Mouse (Mus musculus): Measurements from ENCODE around the gene Efcab5.
"Not testable (repeated sequence)": the region's sequence is repeated elsewhere in the genome, so short reads cannot be mapped to it uniquely, and the experiment has no call there.

Efcab5 gene

GRCm38 (mm10) chr11:77096991-77097390 lies 91.8 kb downstream of the Efcab5 start:
- in situ Hi-C loops (cut with MseI, MboI) = no loop called here

GRCm38 (mm10) chr11:77096581-77096980 lies 92.2 kb downstream of the Efcab5 start:
- in situ Hi-C loops (cut with MseI, MboI) = no loop called here

GRCm38 (mm10) chr11:77095206-77095605 lies 93.6 kb downstream of the Efcab5 start:
- in situ Hi-C loops (cut with MseI, MboI) = no loop called here

- in situ Hi-C loops (cut with MseI, MboI) = loop anchor here in 1 of 2 experiments (5.0 kb wide), 1 partner anchor 97 kb away; the partner anchor contains the start of gene Slc6a4
Observed at GRCm38 (mm10) chr11:77094136-77094535, 94.6 kb downstream of the Efcab5 start.

- in situ Hi-C loops (cut with MseI, MboI) = loop anchor here in 1 of 2 experiments (5.0 kb wide), 1 partner anchor 96 kb away; the partner anchor contains the start of gene Slc6a4
Observed at GRCm38 (mm10) chr11:77093208-77093607, 95.6 kb downstream of the Efcab5 start.

GRCm38 (mm10) chr11:77089162-77089561 lies 99.6 kb downstream of the Efcab5 start:
- in situ Hi-C loops (cut with MseI, MboI) = no loop called here

GRCm38 (mm10) chr11:77087004-77087403 lies 101.8 kb downstream of the Efcab5 start:
- in situ Hi-C loops (cut with MseI, MboI) = no loop called here

- in situ Hi-C loops (cut with MseI, MboI) = loop anchor here in 1 of 2 experiments (5.0 kb wide), 1 partner anchor 87 kb away; the partner anchor contains the start of gene Slc6a4
Observed at GRCm38 (mm10) chr11:77084001-77084682, 104.6 kb downstream of the Efcab5 start.

- in situ Hi-C loops (cut with MseI, MboI) = no loop called here
Observed at GRCm38 (mm10) chr11:77079361-77079760, 109.4 kb downstream of the Efcab5 start.

GRCm38 (mm10) chr11:77078273-77079134 lies 110.3 kb downstream of the Efcab5 start, which contains the start of gene Nsrp1:
Gene Nsrp1 (minus strand): TSS chr11:77078435.
- in situ Hi-C loops (cut with MseI, MboI) = no loop called here

GRCm38 (mm10) chr11:77077792-77078191 lies 111.0 kb downstream of the Efcab5 start:
- in situ Hi-C loops (cut with MseI, MboI) = no loop called here

- in situ Hi-C loops (cut with MseI, MboI) = not testable (repeated sequence)
Observed at GRCm38 (mm10) chr11:77077331-77077730, 111.4 kb downstream of the Efcab5 start.

GRCm38 (mm10) chr11:77070721-77071120 lies 118.0 kb downstream of the Efcab5 start:
- in situ Hi-C loops (cut with MseI, MboI) = no loop called here

GRCm38 (mm10) chr11:77068825-77069224 lies 119.9 kb downstream of the Efcab5 start:
- in situ Hi-C loops (cut with MseI, MboI) = no loop called here

GRCm38 (mm10) chr11:77063406-77063805 lies 125.4 kb downstream of the Efcab5 start:
- in situ Hi-C loops (cut with MseI, MboI) = no loop called here

GRCm38 (mm10) chr11:77061951-77062350 lies 126.8 kb downstream of the Efcab5 start:
- in situ Hi-C loops (cut with MseI, MboI) = no loop called here

- in situ Hi-C loops (cut with MseI, MboI) = no loop called here
Observed at GRCm38 (mm10) chr11:77042816-77043215, 146.0 kb downstream of the Efcab5 start.

- in situ Hi-C loops (cut with MseI, MboI) = no loop called here
Observed at GRCm38 (mm10) chr11:77041891-77042290, 146.9 kb downstream of the Efcab5 start.
